Mouse (Mus musculus): ENCODE measurements around the gene Nde1. TPM values are rescaled to one million over a fixed set of nuclear protein-coding genes. Genes with fewer than 3 reads are reported as not detected.

Nde1 gene
- 10.7 TPM for polyA plus RNA-seq (2014; fragmentation: Illumina TruSeq; extraction: RNeasy Lipid Tissue Mini Kit (QIAGEN cat#74804); ENCODE audit: low read depth, low replicate concordance)

GRCm38 (mm10) chr16:14162988-14163416, at the start of gene Nde1, which contains the start of gene Marf1:
TSS of gene Nde1 (plus strand) at chr16:14163275.
TSS of gene Marf1 (minus strand) at chr16:14163351.

Other genes with a start within 250 kb of the Nde1 start
- gene 2900011O08Rik, start 176.7 kb upstream of the Nde1 start, polyA plus RNA-seq (2014; fragmentation: Illumina TruSeq; extraction: RNeasy Lipid Tissue Mini Kit (QIAGEN cat#74804); ENCODE audit: low read depth, low replicate concordance): 6.0 TPM
- gene Ifitm7, start 176.4 kb upstream of the Nde1 start, polyA plus RNA-seq (2014; fragmentation: Illumina TruSeq; extraction: RNeasy Lipid Tissue Mini Kit (QIAGEN cat#74804); ENCODE audit: low read depth, low replicate concordance): 20.7 TPM
- 39.5 TPM for gene Marf1, start 76 bp downstream of the Nde1 start, polyA plus RNA-seq (2014; fragmentation: Illumina TruSeq; extraction: RNeasy Lipid Tissue Mini Kit (QIAGEN cat#74804); ENCODE audit: low read depth, low replicate concordance)
- 3.7 TPM for gene Myh11, start 128.1 kb downstream of the Nde1 start, polyA plus RNA-seq (2014; fragmentation: Illumina TruSeq; extraction: RNeasy Lipid Tissue Mini Kit (QIAGEN cat#74804); ENCODE audit: low read depth, low replicate concordance)
- 43.0 TPM for gene Fopnl, start 154.1 kb downstream of the Nde1 start, polyA plus RNA-seq (2014; fragmentation: Illumina TruSeq; extraction: RNeasy Lipid Tissue Mini Kit (QIAGEN cat#74804); ENCODE audit: low read depth, low replicate concordance)
- 8.3 TPM for gene Abcc1, start 198.3 kb downstream of the Nde1 start, polyA plus RNA-seq (2014; fragmentation: Illumina TruSeq; extraction: RNeasy Lipid Tissue Mini Kit (QIAGEN cat#74804); ENCODE audit: low read depth, low replicate concordance)

Measured in testis, adult 10 weeks (tissue).